Mouse (Mus musculus) stomach, postnatal 0 days (tissue): ENCODE measurements at regions not wholly inside any gene's neighbourhood (a gene's known extent, or its start where the extent isn't known, plus 50 kb on each side); places are given as distances from the start of the nearest gene placed in this dataset.

Source experiments
- ATAC-seq: fragments of 200-750 bp; cut with Nextera tagmentation; 2 replicates; pipeline ENCODE4 v1.8.0; 2017; ENCODE audit not compliant: low FRiP score, low TSS enrichment
- DNase-seq: peaks from one replicate; pipeline ENCODE4 v3.0.0-alpha.2; 2016; ENCODE audit warnings: low spot score
- H3K27ac ChIP-seq: fragments of 300-500 bp; sonication (generic); replicated peaks from 2 replicates; pipeline ENCODE4 v1.5.1; 2014; ENCODE audit warnings: mild to moderate bottlenecking, control low read depth
- H3K27me3 ChIP-seq: fragments of 300-500 bp; sonication (generic); 2 replicates; pipeline ENCODE4 v1.6.1; 2014; ENCODE audit warnings: low read length; ENCODE audit not compliant: control insufficient read depth, insufficient read depth
- H3K36me3 ChIP-seq: fragments of 300-500 bp; sonication (generic); 2 replicates; pipeline ENCODE4 v1.6.1; 2014; ENCODE audit warnings: low read length, mixed read lengths; ENCODE audit not compliant: control insufficient read depth, insufficient read depth
- H3K4me1 ChIP-seq: fragments of 300-500 bp; sonication (generic); replicated peaks from 2 replicates; pipeline ENCODE4 v1.6.1; 2014; ENCODE audit warnings: antibody characterized with exemption; ENCODE audit not compliant: control insufficient read depth, insufficient read depth
- H3K4me2 ChIP-seq: fragments of 300-500 bp; sonication (generic); replicated peaks from 2 replicates; pipeline ENCODE4 v1.6.1; 2014; ENCODE audit warnings: low read depth, mild to moderate bottlenecking, control low read depth, moderate library complexity
- H3K4me3 ChIP-seq: fragments of 300-500 bp; sonication (generic); 2 replicates; pipeline ENCODE4 v1.5.1; 2014; ENCODE audit warnings: low read depth, low read length, control low read depth
- H3K9ac ChIP-seq: fragments of 300-500 bp; sonication (generic); 2 replicates; pipeline ENCODE4 v1.6.1; 2014; ENCODE audit warnings: mild to moderate bottlenecking, low read length, control low read depth, mixed read lengths
- H3K9me3 ChIP-seq: fragments of 300-500 bp; sonication (generic); 2 replicates; pipeline ENCODE4 v1.6.1; 2016; ENCODE audit warnings: low read length; ENCODE audit not compliant: control insufficient read depth
- CTCF ChIP-seq: IDR thresholded peaks from 2 replicates; pipeline ENCODE4 v1.5.1; 2016; ENCODE audit warnings: antibody characterized with exemption, low read depth, mild to moderate bottlenecking, moderate library complexity
- EP300 ChIP-seq: optimal IDR thresholded peaks from 2 replicates; pipeline ENCODE3; 2016; ENCODE audit warnings: antibody characterized with exemption
- WGBS: fragments of 180-500 bp; shearing (Covaris S2); extraction: QIAGEN DNeasy Blood & Tissue Kit; methylation state at CpG from one replicate; pipeline ENCODE4 v1.1.7; 2014; 5-methylcytosine and 5-hydroxymethylcytosine counted together

DNA sequence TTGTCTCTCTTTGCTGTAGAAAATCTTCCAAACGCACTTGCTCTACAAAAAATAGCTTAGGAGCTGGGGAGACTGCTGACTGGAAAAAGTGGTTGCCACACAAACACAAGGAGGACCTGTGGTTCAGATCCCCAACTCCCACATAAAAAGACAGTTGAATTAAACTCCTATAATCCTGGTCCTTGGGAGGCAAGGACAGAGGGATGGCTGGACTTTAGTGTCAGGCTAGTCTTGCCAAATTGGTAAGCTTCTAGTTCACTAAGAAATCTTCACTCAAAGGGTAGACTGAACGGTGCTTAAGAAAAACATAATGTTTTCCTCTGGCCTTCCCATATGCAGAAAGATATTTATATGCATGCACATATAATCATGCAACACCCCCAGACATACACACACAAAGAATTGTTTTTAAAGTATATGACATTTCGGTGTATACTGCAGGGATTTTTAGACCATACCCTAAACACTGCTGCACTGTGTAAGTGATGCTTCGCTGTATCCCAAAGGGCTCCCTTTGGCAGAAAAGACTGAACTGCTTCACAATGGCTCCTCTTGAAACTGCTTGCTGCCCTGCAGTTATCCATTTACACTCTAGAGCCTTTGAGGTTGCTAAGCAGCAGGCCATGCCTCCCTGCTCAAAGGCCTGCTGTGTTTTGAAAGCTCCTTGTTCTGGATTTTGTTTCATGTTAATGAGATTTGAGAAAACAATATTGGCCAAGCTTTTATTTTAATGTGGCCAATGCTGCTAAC is 1299.3 kb downstream of the Zfp704 start:
- no peak overlapping the region for H3K27ac ChIP-seq
- no peaks in the 10 kb centered on the region for H3K27me3 ChIP-seq
- H3K9ac ChIP-seq: no peak overlapping the region
- DNase-seq: no peak
- 75% methylated on average over 4 of the region's 4 CpGs for WGBS
- H3K4me2 ChIP-seq: no peak overlapping the region
- no peaks in the 10 kb centered on the region for H3K9me3 ChIP-seq
- H3K4me3 ChIP-seq: no peak overlapping the region
- no peak for ATAC-seq
- no peaks in the 10 kb centered on the region for H3K4me1 ChIP-seq
- H3K36me3 ChIP-seq: no peaks in the 10 kb centered on the region
- TF ChIP-seq EP300 (no peak), CTCF (no peak)

GRCm38 (mm10) chr3:8307296-8307695 is 1302.6 kb downstream of the Zfp704 start:
- no peak for ATAC-seq
- H3K4me3 ChIP-seq: no peak overlapping the region
- no peak overlapping the region for H3K9ac ChIP-seq
- no peak for DNase-seq
- H3K27me3 ChIP-seq: no peaks in the 10 kb centered on the region
- H3K27ac ChIP-seq: no peak overlapping the region
- TF ChIP-seq EP300 (no peak), CTCF (no peak)
- H3K4me2 ChIP-seq: no peak overlapping the region
- 68% methylated on average over 3 of the region's 3 CpGs for WGBS
- H3K4me1 ChIP-seq: no peaks in the 10 kb centered on the region
- no peaks in the 10 kb centered on the region for H3K9me3 ChIP-seq
- no peaks in the 10 kb centered on the region for H3K36me3 ChIP-seq

DNA sequence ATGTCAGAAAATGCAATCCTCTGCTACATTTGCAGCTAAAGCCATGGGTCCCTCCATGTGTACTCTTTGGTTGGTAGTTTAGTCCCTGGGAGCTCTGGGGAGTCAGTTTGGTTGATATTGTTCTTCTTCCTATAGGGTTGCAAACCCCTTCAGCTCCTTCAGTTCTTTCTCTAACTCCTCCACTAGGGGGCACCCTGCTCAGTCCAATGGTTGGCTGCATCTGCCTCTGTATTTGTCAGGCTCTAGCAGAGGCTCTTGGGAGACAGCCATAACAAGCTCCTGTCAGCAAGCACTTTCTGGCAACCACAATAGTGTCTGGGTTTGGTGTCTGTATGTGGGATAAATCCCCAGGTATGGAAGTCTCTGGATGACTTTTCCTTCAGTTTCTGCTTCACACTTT is 1305.1 kb downstream of the Zfp704 start:
- TF ChIP-seq CTCF: 0 out of 2 replicates have a peak, but pooled peaks have one; percentile 16
- TF ChIP-seq EP300: no peak
- DNase-seq (no peak), ATAC-seq (no peak)
- no peak overlapping the region for H3K27ac ChIP-seq
- no peaks in the 10 kb centered on the region for H3K36me3 ChIP-seq
- H3K9me3 ChIP-seq: no peaks in the 10 kb centered on the region
- H3K27me3 ChIP-seq: no peaks in the 10 kb centered on the region
- no peaks in the 10 kb centered on the region for H3K4me1 ChIP-seq
- no peak overlapping the region for H3K9ac ChIP-seq
- no peak overlapping the region for H3K4me3 ChIP-seq
- no peak overlapping the region for H3K4me2 ChIP-seq

GRCm38 (mm10) chr3:8293036-8293435 is 1316.8 kb downstream of the Zfp704 start:
- no peaks in the 10 kb centered on the region for H3K27me3 ChIP-seq
- no peaks in the 10 kb centered on the region for H3K9me3 ChIP-seq
- 38% methylated on average over 1 of the region's 1 CpGs for WGBS
- no peak overlapping the region for H3K4me3 ChIP-seq
- no peaks in the 10 kb centered on the region for H3K4me1 ChIP-seq
- no peak overlapping the region for H3K4me2 ChIP-seq
- no peak overlapping the region for H3K27ac ChIP-seq
- DNase-seq (no peak), ATAC-seq (no peak)
- H3K9ac ChIP-seq: no peak overlapping the region
- H3K36me3 ChIP-seq: no peaks in the 10 kb centered on the region
- TF ChIP-seq EP300 (no peak), CTCF (no peak)

- Histone ChIP-seq H3K36me3 (no peaks in the 10 kb centered on the region), H3K4me2 (no peak overlapping the region), H3K4me3 (no peak overlapping the region), H3K4me1 (no peaks in the 10 kb centered on the region), H3K9ac (no peak overlapping the region), H3K27ac (no peak overlapping the region), H3K9me3 (no peaks in the 10 kb centered on the region), H3K27me3 (no peaks in the 10 kb centered on the region)
- ATAC-seq (no peak), DNase-seq (no peak)
- 90% methylated on average over 2 of the region's 2 CpGs for WGBS
- TF ChIP-seq CTCF (no peak), EP300 (no peak)
Measured at GRCm38 (mm10) chr3:8289558-8289957, 1320.3 kb downstream of the Zfp704 start.

DNA sequence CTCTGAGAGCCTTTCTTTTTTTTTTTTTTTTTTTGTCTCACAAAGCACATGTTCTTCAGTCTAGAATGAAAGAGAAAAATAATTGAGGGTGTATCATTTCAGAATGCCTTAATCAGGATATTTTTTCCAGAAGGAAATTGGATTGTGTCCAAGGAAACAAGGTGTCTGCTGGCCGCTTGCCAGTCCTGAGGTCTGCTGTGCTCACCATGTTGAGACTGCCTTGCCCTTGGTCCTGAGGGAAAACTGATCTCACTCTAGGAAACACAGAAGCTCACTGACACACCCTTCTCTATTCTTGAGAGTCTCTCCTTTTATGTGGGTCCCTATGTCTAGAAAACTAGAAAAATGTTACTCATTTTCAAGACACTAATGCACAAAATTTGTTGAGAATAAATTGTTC is 1321.4 kb downstream of the Zfp704 start:
- Histone ChIP-seq H3K4me2 (no peak overlapping the region), H3K27me3 (no peaks in the 10 kb centered on the region), H3K27ac (no peak overlapping the region), H3K9ac (no peak overlapping the region), H3K36me3 (no peaks in the 10 kb centered on the region), H3K9me3 (no peaks in the 10 kb centered on the region), H3K4me1 (no peaks in the 10 kb centered on the region), H3K4me3 (no peak overlapping the region)
- TF ChIP-seq CTCF: no peak
- no peak for TF ChIP-seq EP300
- ATAC-seq (no peak), DNase-seq (peak; percentile 13)
- WGBS: 36% methylated on average over 1 of the region's 1 CpGs
